Mouse (Mus musculus) gastrocnemius, adult 2 months (tissue): Measurements from ENCODE around the gene Il27. TPM values are rescaled to one million over a fixed set of nuclear protein-coding genes. Genes with fewer than 3 reads are reported as not detected.

ENCODE experiments used
- DNase-seq: peaks from one replicate; pipeline ENCODE4 v3.0.0; 2022
- H3K27ac ChIP-seq: fragments of 200-600 bp; 2 replicates; pipeline ENCODE4 v1.8.1; 2022; ENCODE audit warnings: mild to moderate bottlenecking
- H3K4me3 ChIP-seq: fragments of 200-600 bp; 2 replicates; pipeline ENCODE4 v1.8.1; 2022; ENCODE audit warnings: mild to moderate bottlenecking, moderate library complexity
- CTCF ChIP-seq: fragments of 200-600 bp; IDR thresholded peaks from 2 replicates; pipeline ENCODE4 v1.8.1; 2022; ENCODE audit warnings: antibody characterized with exemption, mild to moderate bottlenecking, moderate library complexity
- intact Hi-C: fragments of 180-260 bp; cut with DNase I; formaldehyde crosslinking; loops from one replicate; pipeline ENCODE4 v1.15.1; 2025
- total RNA-seq, 2 experiments: library from RNA; stranded (reverse); gene quantifications; 2 replicates each; pipeline ENCODE4 v1.2.3; 2021

The Il27 gene
- total RNA-seq, 2 experiments from 2014 or later = not detected

GRCm38 (mm10) chr7:126625369-126625768, 30.6 kb upstream of the Il27 start:
- Histone ChIP-seq H3K27ac (peak overlapping the region; percentile 85), H3K4me3 (peak overlapping the region; percentile 66)

GRCm38 (mm10) chr7:126624774-126625173, 30.0 kb upstream of the Il27 start:
- H3K4me3 ChIP-seq = peak overlapping the region; percentile 66

More at GRCm38 (mm10) chr7:126625369-126625768, 30.6 kb upstream of the Il27 start:
- peak; percentile 92 for DNase-seq
- TF ChIP-seq CTCF = no peak
- intact Hi-C loops = no loop called here

GRCm38 (mm10) chr7:126623381-126623780, 28.6 kb upstream of the Il27 start:
- H3K4me3 ChIP-seq = peak overlapping the region; percentile 66
- intact Hi-C loops = no loop called here
- TF ChIP-seq CTCF = no peak
- no peak for DNase-seq
- no peak overlapping the region for H3K27ac ChIP-seq

More at GRCm38 (mm10) chr7:126624774-126625173, 30.0 kb upstream of the Il27 start:
- DNase-seq = peak; percentile 28
- peak overlapping the region; percentile 85 for H3K27ac ChIP-seq
- intact Hi-C loops = no loop called here
- TF ChIP-seq CTCF = no peak

- H3K4me3 ChIP-seq = peak overlapping the region; percentile 11; the same call in 1 of the 2 replicates
- intact Hi-C loops = no loop called here
- TF ChIP-seq CTCF = no peak
- DNase-seq = peak; percentile 42
- H3K27ac ChIP-seq = peak overlapping the region; percentile 59
Observed at GRCm38 (mm10) chr7:126621452-126622359, 27.0 kb upstream of the Il27 start.

DNA sequence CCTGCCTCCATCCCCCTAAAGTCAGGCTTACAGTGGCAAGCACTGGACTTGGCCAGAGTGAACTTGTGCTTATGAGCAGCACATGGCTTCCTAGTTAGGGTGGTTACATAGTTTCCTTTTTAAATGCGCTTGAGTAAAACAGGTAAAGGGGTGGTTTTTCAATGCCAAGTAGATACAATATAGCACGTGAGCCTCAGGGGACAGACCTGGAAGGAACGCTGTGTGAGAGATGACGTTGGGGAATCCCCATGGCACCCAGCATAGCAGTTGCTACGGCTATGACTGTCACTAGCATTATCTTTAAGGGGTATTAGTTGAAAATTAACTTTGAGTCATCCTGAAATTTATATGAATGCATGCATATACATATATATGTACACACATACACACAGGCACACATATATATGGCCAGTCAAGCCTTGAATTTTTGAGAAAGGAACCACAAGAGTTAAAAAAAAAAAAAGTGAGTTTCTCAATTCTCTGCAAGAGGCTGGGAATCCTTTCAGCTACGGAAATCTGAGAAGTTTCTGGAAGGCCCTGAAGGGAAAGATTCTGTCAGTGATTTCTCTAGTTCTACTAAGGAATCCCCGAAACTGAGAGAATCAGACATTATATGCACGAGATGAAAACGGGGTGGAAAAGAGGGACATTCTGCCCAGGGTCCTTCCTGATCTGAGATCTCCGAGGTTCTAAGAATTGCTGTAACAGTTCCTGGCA, 25.0 kb upstream of the Il27 start:
- Histone ChIP-seq H3K4me3 (peak overlapping the region; percentile 15; the same call in 1 of the 2 replicates), H3K27ac (peak overlapping the region; percentile 48)
- TF ChIP-seq CTCF = no peak
- intact Hi-C loops = no loop called here
- DNase-seq = no peak

DNA sequence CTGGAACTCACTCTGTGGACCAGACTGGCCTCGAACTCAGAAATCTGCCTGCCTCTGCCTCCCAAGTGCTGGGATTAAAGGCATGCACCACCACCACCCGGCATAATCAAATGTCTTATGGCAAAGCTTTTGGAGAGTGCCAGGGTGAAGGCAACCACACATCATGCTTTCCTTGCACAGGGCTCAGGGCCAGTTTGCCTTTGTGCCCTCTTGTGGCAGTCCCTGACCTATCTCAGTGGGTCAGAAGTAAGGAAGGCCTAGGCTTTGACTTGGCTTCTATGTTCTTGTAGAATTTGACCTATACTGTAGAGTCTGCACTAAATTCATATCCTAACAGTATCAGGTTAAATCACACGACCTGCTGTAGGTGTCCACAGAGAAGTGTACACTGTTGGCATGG, 22.0 kb upstream of the Il27 start:
- intact Hi-C loops = no loop called here
- no peak overlapping the region for H3K4me3 ChIP-seq
- TF ChIP-seq CTCF = peak; percentile 21; the same call in 1 of the 2 replicates
- no peak for DNase-seq
- no peak overlapping the region for H3K27ac ChIP-seq

DNA sequence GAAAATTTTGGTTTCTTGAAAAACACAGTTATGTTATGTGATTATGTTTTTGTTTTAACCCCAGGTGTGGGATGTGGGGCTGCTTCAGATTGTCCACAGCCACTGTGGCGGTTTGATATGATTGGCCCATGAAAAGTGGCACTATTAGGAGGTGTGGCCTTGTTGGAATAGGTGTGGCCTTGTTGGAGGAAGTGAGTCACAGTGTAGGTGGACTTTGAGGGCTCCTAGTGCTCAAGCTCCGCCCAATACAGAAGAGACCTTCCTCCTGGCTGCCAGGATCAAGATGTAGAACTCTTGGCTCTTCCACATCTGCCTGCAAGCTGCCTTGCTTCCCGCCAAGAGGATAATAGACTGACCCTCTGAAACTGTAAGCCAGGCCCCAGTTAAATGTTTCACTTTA, 18.0 kb upstream of the Il27 start:
- no peak overlapping the region for H3K27ac ChIP-seq
- no peak for DNase-seq
- H3K4me3 ChIP-seq = no peak overlapping the region
- intact Hi-C loops = no loop called here
- no peak for TF ChIP-seq CTCF

DNA sequence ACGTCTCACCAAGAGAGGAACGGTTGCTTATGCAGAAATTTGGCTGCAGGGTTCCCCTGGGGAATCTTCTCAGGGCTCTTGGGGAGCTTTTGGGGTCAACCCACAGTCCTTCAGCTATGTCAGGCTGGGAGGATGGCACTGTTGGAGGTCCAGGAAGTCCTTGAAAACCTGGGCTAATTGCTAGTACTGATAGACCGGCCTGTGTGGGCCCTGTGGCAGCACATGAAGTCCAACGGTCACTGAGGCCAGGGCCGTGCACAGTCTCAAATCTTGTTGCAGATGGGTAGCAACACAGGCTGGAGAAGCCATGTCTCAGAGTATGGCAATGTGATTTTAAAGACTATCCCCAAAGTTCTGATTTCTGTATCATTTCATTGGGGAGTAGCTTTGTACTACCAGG, 13.1 kb upstream of the Il27 start:
- H3K27ac ChIP-seq = peak overlapping the region; percentile 81
- intact Hi-C loops = no loop called here
- H3K4me3 ChIP-seq = no peak overlapping the region
- no peak for DNase-seq
- TF ChIP-seq CTCF = no peak

DNA sequence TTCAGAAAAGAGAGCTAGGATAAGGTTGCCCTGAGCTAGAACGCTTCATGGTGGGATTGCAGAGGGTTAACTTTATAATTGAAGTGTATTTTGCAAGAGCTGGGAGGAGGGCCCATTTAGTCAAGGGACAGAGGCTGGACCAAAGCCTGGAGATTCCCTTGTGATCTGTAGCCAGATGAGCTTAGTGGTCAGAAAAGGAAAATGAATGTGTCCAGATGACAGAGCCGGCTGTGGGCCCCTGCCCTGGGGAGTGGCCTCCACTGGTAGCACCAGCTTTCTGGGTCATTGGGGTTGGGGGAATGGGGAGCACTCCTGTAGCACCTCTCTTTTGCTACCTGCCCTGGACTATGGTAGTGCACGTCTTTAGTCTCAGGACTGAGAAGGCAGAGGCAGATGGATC, 12.3 kb upstream of the Il27 start:
- Histone ChIP-seq H3K4me3 (no peak overlapping the region), H3K27ac (peak overlapping the region; percentile 81)
- no peak for TF ChIP-seq CTCF
- intact Hi-C loops = no loop called here
- peak; percentile 84 for DNase-seq

GRCm38 (mm10) chr7:126606611-126607010, 11.9 kb upstream of the Il27 start:
- H3K27ac ChIP-seq = peak overlapping the region; percentile 81
- H3K4me3 ChIP-seq = no peak overlapping the region
- intact Hi-C loops = no loop called here
- no peak for DNase-seq
- no peak for TF ChIP-seq CTCF

GRCm38 (mm10) chr7:126602650-126603049, 7.9 kb upstream of the Il27 start:
- DNase-seq = no peak
- H3K4me3 ChIP-seq = no peak overlapping the region
- no peak for TF ChIP-seq CTCF
- intact Hi-C loops = no loop called here
- no peak overlapping the region for H3K27ac ChIP-seq

GRCm38 (mm10) chr7:126601896-126602295, 7.2 kb upstream of the Il27 start:
- intact Hi-C loops = no loop called here
- no peak for DNase-seq
- no peak overlapping the region for H3K4me3 ChIP-seq
- H3K27ac ChIP-seq = no peak overlapping the region
- TF ChIP-seq CTCF = no peak

DNA sequence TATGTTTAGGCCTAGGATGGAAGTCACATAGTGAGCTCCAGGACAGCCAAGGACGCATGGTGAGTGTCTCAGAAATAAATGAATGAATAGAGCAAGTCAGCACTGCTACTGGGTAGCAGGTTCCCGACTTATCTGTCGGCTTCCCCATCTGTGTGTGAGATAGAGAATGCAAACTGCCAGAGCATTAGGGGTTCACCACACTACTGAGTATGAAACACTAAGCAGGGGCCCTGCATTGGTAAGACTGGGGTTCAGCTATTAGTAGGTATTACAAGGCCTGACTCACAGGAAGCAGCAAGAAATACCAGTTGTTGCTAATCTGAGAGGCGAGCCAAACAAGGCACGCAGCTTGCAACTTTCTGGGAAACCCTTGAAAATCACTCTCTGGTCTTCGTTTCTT, 4.2 kb upstream of the Il27 start:
- intact Hi-C loops = no loop called here
- no peak for DNase-seq
- peak overlapping the region; percentile 61 for H3K27ac ChIP-seq
- H3K4me3 ChIP-seq = no peak overlapping the region
- no peak for TF ChIP-seq CTCF
